Comparison of ENCODE assay signal across 8 mouse cellular contexts in genomic region chr19:4148819-4149218, GRCm38 (mm10). TPM values are rescaled to one million over a fixed set of nuclear protein-coding genes. Genes with fewer than 3 reads are reported as not detected.
DNase-seq lines count a peak whose midpoint lies in the region; ATAC-seq and TF ChIP-seq lines count a peak whose summit lies in the region.

No protein-coding gene starts in this region.

- peaks cover 8% of the 10 kb centered on the region for H3K4me1 ChIP-seq in neural tube, embryonic 11.5 days (ENCODE audit: control insufficient read depth, insufficient read depth, low read length)
- H3K4me1 ChIP-seq in embryonic fibroblast, embryonic 13.5 days (ENCODE audit: control insufficient read depth, insufficient read depth, low read length), result no peaks in the 10 kb centered on the region
- H3K4me1 ChIP-seq in olfactory bulb, adult 2 months (ENCODE audit: control insufficient read depth, insufficient read depth, low read length), result peaks cover 32% of the 10 kb centered on the region

- H3K27me3 ChIP-seq in neural tube, embryonic 11.5 days (ENCODE audit: control insufficient read depth, insufficient read depth, low read length), result no peaks in the 10 kb centered on the region

- ATAC-seq in neural tube, embryonic 11.5 days (ENCODE audit: insufficient read depth, low FRiP score, low TSS enrichment), result no peak
- no peak for ATAC-seq in frontal cortex, adult (ENCODE audit: low TSS enrichment)

- TF ChIP-seq POLR2A in embryonic fibroblast, embryonic 13.5 days (IDR thresholded peaks at IDR 0.05; ENCODE audit: low read depth, low read length), result no peak
- TF ChIP-seq POLR2A in olfactory bulb, adult 2 months (IDR thresholded peaks at IDR 0.05; ENCODE audit: insufficient read depth, low read depth, low read length), result no peak

- no peaks in the 10 kb centered on the region for H3K9me3 ChIP-seq in neural tube, embryonic 11.5 days (ENCODE audit: control insufficient read depth, low read length)

- peak overlapping the region; percentile 78 for H3K9ac ChIP-seq in neural tube, embryonic 11.5 days (ENCODE audit: low read length)

- WGBS in neural tube, embryonic 11.5 days, result 6% methylated on average over 6 of the region's 8 CpGs
- WGBS in olfactory bulb, adult 2 months, result under 1% methylated on average over 8 of the region's 8 CpGs

- no peak for DNase-seq in neural tube, embryonic 11.5 days (ENCODE audit: low spot score)
- no peak for DNase-seq in neural tube, embryonic 10.5 days (ENCODE audit: extremely low spot score, low spot score)
- DNase-seq in kidney, postnatal 4 days, result peak; percentile 41 to 58
- DNase-seq in gastrocnemius, postnatal 25 days, result no peak
- no peak for DNase-seq in right cerebral cortex, adult 2 months (ENCODE audit: low spot score in 2 of 2)

- no peak for TF ChIP-seq CTCF in embryonic fibroblast, embryonic 13.5 days (IDR thresholded peaks at IDR 0.05; ENCODE audit: borderline replicate concordance, insufficient read depth, low read length)
- no peak for TF ChIP-seq CTCF in olfactory bulb, adult 2 months (IDR thresholded peaks at IDR 0.05; ENCODE audit: insufficient read depth, low read depth, low read length)

- peak overlapping the region; percentile 64 for H3K4me2 ChIP-seq in neural tube, embryonic 11.5 days (ENCODE audit: low read depth)

- H3K36me3 ChIP-seq in neural tube, embryonic 11.5 days (ENCODE audit: control insufficient read depth, insufficient read depth, low read length), result peaks cover 3% of the 10 kb centered on the region; the same call in 1 of the 2 replicates

- H3K27ac ChIP-seq in neural tube, embryonic 11.5 days (ENCODE audit: low read depth, low read length), result no peak overlapping the region; the same call in 1 of the 2 replicates
- no peak overlapping the region for H3K27ac ChIP-seq in embryonic fibroblast, embryonic 13.5 days (ENCODE audit: insufficient read depth, low read length)
- H3K27ac ChIP-seq in olfactory bulb, adult 2 months (ENCODE audit: insufficient read depth, low read depth, low read length), result no peak overlapping the region; the same call in 1 of the 2 replicates

- H3K4me3 ChIP-seq in neural tube, embryonic 11.5 days (ENCODE audit: low read depth, low read length), result peak overlapping the region; percentile 80
- peak overlapping the region; percentile 88 for H3K4me3 ChIP-seq in embryonic fibroblast, embryonic 13.5 days (ENCODE audit: insufficient read depth, low read length)
- peak overlapping the region; percentile 66 for H3K4me3 ChIP-seq in olfactory bulb, adult 2 months (ENCODE audit: insufficient read depth, low read depth, low read length)

RNA-seq across cellular contexts. Expression of gene Coro1b, which starts 0.4 kb away (rescaled TPM):
- polyA plus RNA-seq in neural tube, embryonic 11.5 days (2014; fragmentation: Nextera tagmentation; extraction: Ambion mirVana), result 128 TPM in 2 replicates
- 143 and 179 TPM in 2 replicates for polyA plus RNA-seq in embryonic fibroblast, embryonic 13.5 days (2011; ENCODE audit: insufficient read length, low read depth, missing spikeins)
- not detected in 2 replicates for polyA plus RNA-seq in olfactory bulb, adult 2 months (2012; ENCODE audit: insufficient read depth, insufficient read length, low replicate concordance, missing spikeins)
- 10 to 100 TPM; 15.9 to 24.1 TPM for total RNA-seq in gastrocnemius, postnatal 25 days (2021)

RNA-seq across cellular contexts. Expression of gene Ptprcap, which starts 4.6 kb away (rescaled TPM):
- 0.92 and 1.8 TPM in 2 replicates for polyA plus RNA-seq in neural tube, embryonic 11.5 days (2014; fragmentation: Nextera tagmentation; extraction: Ambion mirVana)
- polyA plus RNA-seq in embryonic fibroblast, embryonic 13.5 days (2011; ENCODE audit: insufficient read length, low read depth, missing spikeins), result 0.50 TPM in 1 of 2 replicates, not detected in the other
- polyA plus RNA-seq in olfactory bulb, adult 2 months (2012; ENCODE audit: insufficient read depth, insufficient read length, low replicate concordance, missing spikeins), result 485 TPM in 1 of 2 replicates, not detected in the other
- total RNA-seq in gastrocnemius, postnatal 25 days (2021), result under 1 TPM in 1 of 2 experiments, not detected in 1; 0.35 TPM

RNA-seq across cellular contexts. Expression of gene Cabp4, which starts 5.0 kb away (rescaled TPM):
- 0.11 TPM in 1 of 2 replicates, not detected in the other for polyA plus RNA-seq in neural tube, embryonic 11.5 days (2014; fragmentation: Nextera tagmentation; extraction: Ambion mirVana)
- polyA plus RNA-seq in embryonic fibroblast, embryonic 13.5 days (2011; ENCODE audit: insufficient read length, low read depth, missing spikeins), result not detected in 2 replicates
- not detected in 2 replicates for polyA plus RNA-seq in olfactory bulb, adult 2 months (2012; ENCODE audit: insufficient read depth, insufficient read length, low replicate concordance, missing spikeins)
- not detected for total RNA-seq in gastrocnemius, postnatal 25 days (2021)

RNA-seq across cellular contexts. Expression of gene Gpr152, which starts 9.2 kb away (rescaled TPM):
- polyA plus RNA-seq in neural tube, embryonic 11.5 days (2014; fragmentation: Nextera tagmentation; extraction: Ambion mirVana), result not detected in 2 replicates
- polyA plus RNA-seq in embryonic fibroblast, embryonic 13.5 days (2011; ENCODE audit: insufficient read length, low read depth, missing spikeins), result not detected in 2 replicates
- polyA plus RNA-seq in olfactory bulb, adult 2 months (2012; ENCODE audit: insufficient read depth, insufficient read length, low replicate concordance, missing spikeins), result not detected in 2 replicates
- not detected for total RNA-seq in gastrocnemius, postnatal 25 days (2021)

RNA-seq across cellular contexts. Expression of gene Rps6kb2, which starts 14.3 kb away (rescaled TPM):
- polyA plus RNA-seq in neural tube, embryonic 11.5 days (2014; fragmentation: Nextera tagmentation; extraction: Ambion mirVana), result 52.6 and 52.7 TPM in 2 replicates
- 18.7 and 35.9 TPM in 2 replicates for polyA plus RNA-seq in embryonic fibroblast, embryonic 13.5 days (2011; ENCODE audit: insufficient read length, low read depth, missing spikeins)
- not detected in 2 replicates for polyA plus RNA-seq in olfactory bulb, adult 2 months (2012; ENCODE audit: insufficient read depth, insufficient read length, low replicate concordance, missing spikeins)
- total RNA-seq in gastrocnemius, postnatal 25 days (2021), result 10 to 100 TPM; 19.9 to 24.4 TPM

Comparison
In these comparisons a context has a peak if more than half of its experiments do, and no peak if none do; other contexts are left out.
1. DNase-seq: peak in kidney, postnatal 4 days (2 of 2); none in neural tube, embryonic 11.5 days (single experiment), neural tube, embryonic 10.5 days (single experiment), gastrocnemius, postnatal 25 days (single experiment) and right cerebral cortex, adult 2 months (0 of 2).
2. Peak in every context shown above with its lines, with median percentiles within 50 percentile points of each other: H3K4me3 ChIP-seq.